Mouse (Mus musculus) adrenal gland, adult 2 months (tissue): ENCODE results near the gene Mef2d. TPM values are rescaled to one million over a fixed set of nuclear protein-coding genes. Genes with fewer than 3 reads are reported as not detected.

Experiments
- DNase-seq: peaks from one replicate; pipeline ENCODE4 v3.0.0; 2021
- polyA plus RNA-seq: library from polyadenylated mRNA; depleted of rRNA; stranded (reverse); fragments of >200 nt; gene quantifications from 2 replicates; pipeline ENCODE4 v1.2.3, GENCODE M21; 2012
- total RNA-seq, 2 experiments: library from RNA; stranded (reverse); gene quantifications; 2 replicates each; pipeline ENCODE4 v1.2.3; 2021

The Mef2d gene
- total and polyA plus RNA-seq, 3 experiments: 78.4 to 173 (median 114) TPM

DNA sequence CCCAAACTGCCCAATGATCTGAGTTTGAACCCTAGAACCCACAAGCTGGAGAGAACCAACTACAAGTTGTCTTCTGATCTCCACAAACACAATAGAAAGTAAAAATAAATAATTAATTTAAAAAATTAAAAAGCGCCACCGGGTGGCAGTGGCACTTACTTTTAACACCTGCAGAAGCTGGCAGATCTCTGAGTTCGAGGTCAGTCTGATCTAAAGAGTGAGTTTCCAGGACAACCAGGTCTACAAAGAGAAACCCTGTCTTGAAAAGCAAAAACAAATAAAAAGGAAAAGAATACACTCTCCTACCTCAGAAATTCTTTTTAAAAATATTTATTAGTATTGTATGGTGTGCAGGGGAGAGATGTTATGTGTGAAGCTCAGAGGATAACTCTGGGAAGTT lies 4.4 kb upstream of the Mef2d start:
- DNase-seq: no peak

GRCm38 (mm10) chr3:88138336-88139242 lies 3.6 kb upstream of the Mef2d start:
- DNase-seq: peak; percentile 97

- DNase-seq: no peak
Measured at GRCm38 (mm10) chr3:88139243-88140177, 2.7 kb upstream of the Mef2d start.

DNA sequence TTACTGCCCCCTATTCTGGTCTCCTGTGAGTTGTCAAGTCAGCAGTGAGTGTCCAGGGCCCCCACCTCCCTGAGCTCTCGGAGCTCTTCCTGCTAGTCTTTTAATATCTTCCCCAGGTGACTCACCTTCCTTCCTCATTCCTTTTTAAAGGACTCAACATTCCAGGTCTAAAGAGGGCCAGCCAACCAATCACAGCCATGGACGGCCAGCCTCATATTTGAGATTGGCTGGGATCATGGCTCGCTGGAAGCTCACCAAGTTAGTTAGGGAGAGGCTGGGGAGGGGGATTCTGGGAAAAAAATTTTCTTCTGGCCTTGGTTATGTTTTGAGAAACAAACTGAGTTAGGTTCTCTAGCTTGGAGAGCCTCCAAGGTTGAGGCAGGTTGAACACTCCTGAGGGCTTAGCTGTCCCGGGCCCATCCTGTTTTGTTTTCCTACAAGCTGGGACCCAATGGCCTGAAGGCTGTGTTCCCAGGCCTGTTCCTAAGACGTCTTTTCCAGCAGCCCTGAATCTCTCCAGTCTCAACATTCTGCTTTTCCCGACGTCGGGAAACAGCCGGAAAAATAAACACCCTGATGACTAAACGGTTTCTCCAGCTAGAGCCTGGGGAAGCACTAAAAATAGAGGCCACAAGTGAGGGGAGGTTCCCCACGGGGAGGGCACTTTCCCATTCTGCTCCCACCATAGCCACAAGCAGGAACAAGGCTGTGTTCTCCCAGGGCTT lies 1.8 kb upstream of the Mef2d start:
- no peak for DNase-seq

DNA sequence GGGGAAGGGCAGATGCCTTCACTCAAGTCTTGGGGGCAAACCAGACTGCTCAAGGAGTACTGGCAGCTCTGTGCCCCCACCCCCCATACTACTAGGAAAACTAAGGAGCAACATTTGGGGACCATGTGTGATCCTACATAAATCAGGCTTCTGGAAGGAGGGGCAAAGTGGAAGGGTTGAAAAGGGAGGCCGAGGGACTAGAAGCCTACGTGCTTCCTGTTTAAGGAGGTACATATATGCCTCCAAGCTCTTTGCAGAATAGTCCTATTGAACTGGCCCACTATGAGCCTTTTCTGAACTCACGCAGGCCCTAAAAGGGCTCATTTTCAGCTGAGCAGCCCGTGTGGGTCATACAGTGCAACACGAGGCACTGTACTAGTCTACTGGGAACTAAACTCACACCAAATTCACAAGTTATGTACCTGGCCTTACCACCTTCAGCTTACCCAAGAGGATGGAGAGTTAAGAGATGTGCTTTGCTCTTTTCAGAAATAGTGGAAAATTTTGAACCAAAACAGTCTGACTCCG lies 1.2 kb upstream of the Mef2d start:
- no peak for DNase-seq

DNA sequence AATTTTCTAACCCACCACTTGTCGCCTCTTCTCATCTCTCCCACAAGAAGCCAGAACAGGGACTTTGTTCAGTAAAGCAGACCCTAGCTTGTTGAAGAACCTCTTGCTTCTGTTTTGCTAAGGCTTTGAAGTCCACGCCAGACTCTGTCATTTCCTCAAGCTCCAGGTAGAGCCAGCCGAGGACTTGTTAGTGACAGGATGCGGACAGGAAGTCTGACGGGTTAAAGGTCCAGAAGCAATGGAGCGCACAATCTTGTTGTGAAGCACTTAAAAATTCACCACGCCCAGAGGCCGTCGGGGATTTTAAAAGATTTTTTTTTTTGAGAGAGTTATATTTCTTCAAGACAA lies 759 bp upstream of the Mef2d start:
- DNase-seq: peak; percentile 61

DNA sequence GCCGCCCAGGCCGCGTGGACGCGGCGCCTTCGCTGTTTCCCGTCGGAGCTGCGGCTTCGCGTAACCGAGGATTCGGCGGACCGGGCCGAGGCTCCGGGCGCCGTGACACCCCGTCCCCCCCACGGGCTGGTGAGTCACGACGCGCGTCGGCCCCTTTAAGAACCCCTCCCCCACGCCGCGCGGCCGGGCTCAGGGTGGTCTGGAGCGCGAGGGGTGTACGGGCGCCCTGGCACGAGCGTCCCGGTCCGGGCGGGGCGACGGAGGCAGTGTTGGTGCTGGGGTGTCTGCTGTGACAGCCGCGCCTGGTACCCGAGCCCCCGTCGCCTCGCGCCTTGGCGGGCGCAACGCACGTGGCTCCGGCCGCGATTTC lies 359 bp downstream of the Mef2d start:
- no peak for DNase-seq

GRCm38 (mm10) chr3:88142916-88143771 lies 972 bp downstream of the Mef2d start:
- DNase-seq: peak; percentile 89

- no peak for DNase-seq
Measured at GRCm38 (mm10) chr3:88143961-88144486, 1.9 kb downstream of the Mef2d start.

DNA sequence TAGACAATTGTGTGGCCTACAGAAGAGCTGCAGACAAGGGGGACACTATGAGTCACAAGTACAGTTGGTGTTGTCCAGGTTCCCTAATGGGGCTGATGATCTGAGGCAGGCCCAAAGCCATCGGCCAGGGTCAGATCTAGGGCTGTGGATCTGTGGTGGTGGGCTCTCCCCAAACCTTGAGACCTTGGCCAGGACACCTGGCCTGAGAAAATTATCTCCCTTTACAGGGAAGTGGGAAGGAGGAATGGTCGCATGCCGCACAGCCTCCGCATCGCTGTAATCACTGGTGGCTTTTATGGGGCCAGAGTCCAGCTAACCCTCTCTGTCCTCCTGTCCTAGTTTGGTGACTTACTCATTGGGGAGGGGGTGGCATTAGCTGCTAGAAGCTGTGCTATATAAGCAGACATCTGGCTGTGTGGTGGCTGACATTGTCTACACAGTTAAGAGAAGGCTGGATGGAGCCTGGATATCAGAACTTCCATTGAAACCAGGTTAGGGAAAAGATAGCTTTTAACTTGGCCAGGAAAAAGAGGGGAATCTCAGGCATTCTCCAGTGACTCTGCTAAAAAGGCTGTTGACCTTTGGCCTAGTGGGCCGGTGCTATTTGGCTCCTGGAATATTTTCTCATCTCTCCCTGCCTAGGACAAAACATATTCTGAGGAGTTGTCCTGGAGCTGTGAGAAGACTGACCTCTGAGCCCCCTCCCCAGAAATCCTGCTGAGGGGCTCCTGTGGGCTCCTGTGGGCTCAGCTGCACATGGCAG lies 2.7 kb downstream of the Mef2d start:
- no peak for DNase-seq

- peak; percentile 80 for DNase-seq
Measured at GRCm38 (mm10) chr3:88145411-88145782, 3.2 kb downstream of the Mef2d start.

DNA sequence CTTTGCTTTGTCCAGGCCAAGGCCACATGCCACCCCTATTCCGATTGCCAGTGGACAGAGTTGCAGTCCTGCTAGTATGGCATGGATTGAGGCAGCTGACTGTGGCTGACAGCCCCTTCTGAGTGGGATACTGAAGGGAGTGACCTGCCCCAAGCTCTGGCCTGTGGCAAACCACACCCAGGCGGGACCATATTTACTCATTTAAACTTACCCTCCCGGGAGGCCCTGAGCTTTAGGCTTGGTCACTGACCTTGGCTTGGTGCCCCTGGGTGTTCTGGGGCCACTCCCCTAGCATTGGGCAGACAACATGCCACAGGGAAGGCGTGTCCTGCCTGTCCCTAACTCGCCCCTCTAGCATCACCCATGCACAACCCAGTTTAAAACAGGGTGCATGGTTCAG lies 3.8 kb downstream of the Mef2d start:
- DNase-seq: peak; percentile 90

GRCm38 (mm10) chr3:88146376-88147112 lies 4.4 kb downstream of the Mef2d start:
- no peak for DNase-seq

GRCm38 (mm10) chr3:88147444-88147843 lies 5.3 kb downstream of the Mef2d start:
- DNase-seq: no peak

- DNase-seq: no peak
Measured at GRCm38 (mm10) chr3:88147866-88148265, 5.7 kb downstream of the Mef2d start.

DNA sequence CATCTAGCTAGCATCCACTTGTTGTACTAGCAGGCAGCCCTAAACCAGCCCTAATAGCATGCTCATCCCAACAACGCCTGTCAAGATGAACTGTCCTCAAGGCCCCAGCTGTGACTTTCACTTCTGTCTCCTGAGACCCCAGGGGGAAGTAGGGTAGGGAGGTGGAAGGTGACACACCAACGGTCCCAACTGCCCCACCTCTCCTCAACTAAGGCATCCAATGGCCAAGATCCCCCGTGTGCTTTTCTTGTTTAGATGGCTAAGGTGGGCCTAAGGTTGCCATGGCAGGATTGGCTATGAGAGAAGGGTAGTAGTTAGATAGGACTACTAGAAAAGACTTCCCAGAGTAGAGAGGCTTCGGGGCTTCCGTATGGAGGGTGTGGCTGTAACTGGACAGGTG lies 6.2 kb downstream of the Mef2d start:
- no peak for DNase-seq

DNA sequence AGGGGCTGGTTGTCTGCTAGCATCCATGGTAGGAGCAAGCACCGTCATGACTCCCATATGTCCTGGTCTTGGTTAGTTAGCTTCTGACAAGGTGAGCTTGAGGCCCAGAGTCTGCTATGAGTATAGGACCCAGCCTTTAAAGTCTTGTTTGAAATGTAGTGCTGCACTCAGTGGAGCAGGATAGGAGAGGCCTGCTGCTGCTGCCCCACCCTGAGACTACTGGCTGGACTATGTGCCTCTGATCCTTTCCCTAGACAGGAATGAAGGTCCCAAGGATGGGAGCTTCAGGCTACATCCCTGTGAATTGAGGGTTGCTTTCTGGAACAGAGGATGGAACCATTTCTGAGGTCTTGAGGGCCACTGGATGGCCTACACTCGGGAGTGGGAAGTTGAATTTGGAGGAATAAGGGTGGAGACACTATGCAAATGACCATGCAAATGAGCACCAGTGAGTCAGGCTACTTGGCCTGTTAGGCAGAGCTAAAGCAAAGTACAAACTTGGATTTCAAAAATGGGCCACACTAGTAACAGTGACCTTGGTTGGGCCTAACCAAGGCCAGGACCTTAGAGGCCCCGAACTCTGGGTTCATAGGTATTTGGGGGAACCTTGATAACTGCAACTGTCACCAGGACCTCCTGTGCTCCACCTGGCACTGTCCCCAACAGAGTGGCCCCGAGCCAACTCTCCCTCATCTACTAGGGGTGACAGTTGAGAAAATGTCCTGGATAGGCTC lies 6.8 kb downstream of the Mef2d start:
- DNase-seq: peak; percentile 89

- DNase-seq: no peak
Measured at GRCm38 (mm10) chr3:88149510-88149974, 7.4 kb downstream of the Mef2d start.
